Mouse (Mus musculus) regulatory T cell (primary cell): Measurements from ENCODE around the gene Kcnma1.

Experiments
- in situ Hi-C: fragments of 300-600 bp; cut with MboI, MseI; formaldehyde crosslinking; loops from one replicate; pipeline ENCODE4 v1.15.1; 2025; ENCODE audit warnings: high pct_unique_total_duplicates

Gene Kcnma1

DNA sequence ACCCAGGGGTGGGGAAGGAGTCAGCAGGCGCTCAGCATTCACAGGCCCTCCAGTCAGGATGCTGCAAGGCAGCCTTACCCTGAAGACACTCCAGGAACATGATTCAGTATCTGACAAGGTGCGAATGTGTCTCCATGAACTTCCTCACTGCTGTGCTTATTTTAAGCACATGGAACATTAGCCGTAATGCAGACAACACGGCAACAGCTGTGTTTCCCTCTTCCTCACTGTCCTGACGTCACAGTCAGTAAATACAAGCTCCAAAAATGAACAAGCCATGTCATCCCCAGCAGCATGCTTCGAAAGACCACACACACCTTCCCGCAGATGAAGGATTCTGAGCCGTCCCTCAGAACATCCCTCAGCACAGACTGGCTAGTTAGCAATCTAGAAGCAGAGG lies 47.8 kb downstream of the Kcnma1 start:
- in situ Hi-C loops, result no loop called here

DNA sequence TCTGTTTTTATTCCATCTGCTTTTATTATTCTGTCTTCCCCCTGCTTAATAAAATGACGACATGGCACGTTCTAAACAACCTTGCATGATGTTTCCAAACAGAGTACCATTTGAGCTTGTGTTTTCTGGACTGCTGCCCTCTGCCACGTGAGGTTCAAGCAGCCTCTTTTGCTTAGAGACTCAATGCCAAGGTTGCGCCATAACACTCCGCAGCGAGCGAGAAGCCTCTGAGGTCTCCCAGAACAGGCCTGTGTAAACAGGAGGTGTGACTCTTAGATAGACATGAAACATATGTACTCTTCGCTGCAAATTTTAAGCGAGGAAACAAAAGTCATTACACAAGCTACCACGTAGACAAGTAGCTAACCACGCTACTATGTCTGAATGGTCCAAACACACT lies 55.2 kb downstream of the Kcnma1 start:
- in situ Hi-C loops, result no loop called here

DNA sequence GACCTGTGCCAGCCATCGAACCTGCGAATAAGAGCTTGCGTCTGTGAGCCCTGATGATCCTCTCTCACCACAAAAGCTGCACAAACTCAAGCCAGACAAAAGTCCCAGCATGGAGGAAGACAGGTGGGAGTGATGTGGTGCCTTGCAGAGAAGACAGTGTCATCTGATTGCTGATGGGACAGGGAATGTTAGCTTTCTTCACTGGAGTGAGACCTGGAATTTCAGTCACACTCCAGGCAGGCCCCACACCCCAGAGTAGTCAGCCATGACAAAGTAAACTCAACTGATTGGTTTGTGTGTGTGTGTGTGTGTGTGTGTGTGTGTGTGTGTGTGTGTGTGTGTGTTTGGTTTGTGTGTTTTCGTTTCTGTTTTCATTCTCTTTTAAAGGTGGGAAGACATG lies 57.0 kb downstream of the Kcnma1 start:
- in situ Hi-C loops, result no loop called here

DNA sequence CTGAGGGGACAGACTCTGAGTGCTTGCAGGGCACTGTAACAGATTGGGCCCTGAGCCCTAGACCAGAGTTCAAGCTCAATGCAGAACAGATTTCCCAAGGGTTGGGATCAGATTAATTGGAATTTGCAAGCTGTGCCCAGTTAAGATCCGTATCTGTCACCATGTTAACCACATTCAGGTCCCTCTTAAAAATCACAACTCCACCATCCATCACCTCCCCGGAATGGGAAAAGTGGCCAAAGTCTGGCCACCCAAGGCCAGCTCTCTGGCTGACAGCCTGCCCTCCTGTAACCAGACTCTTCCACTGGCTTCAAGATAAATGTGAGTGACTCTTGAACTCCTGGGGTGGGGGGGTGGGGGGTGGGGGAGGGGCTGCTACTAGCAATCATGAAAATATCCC lies 70.4 kb downstream of the Kcnma1 start:
- in situ Hi-C loops, result no loop called here

DNA sequence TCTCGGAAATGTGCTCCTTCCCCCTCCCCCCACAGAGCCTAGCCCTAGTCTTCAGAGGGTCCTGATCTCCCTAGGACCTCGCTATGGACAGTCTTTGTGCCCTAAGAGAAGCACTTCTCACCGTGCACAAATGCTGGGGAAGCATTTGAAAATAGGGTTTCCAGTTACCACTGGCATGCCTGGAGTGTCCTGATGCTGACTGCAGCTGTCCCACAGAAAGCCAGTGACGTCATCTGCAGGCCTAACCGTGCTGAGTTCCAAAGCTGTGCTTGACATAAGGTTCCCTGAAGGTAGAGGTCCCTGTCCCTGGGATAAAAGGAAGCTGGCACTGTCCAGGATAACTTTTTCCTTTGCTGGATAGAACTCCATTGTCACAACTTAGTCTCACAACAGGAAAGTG lies 71.1 kb downstream of the Kcnma1 start:
- in situ Hi-C loops, result no loop called here

DNA sequence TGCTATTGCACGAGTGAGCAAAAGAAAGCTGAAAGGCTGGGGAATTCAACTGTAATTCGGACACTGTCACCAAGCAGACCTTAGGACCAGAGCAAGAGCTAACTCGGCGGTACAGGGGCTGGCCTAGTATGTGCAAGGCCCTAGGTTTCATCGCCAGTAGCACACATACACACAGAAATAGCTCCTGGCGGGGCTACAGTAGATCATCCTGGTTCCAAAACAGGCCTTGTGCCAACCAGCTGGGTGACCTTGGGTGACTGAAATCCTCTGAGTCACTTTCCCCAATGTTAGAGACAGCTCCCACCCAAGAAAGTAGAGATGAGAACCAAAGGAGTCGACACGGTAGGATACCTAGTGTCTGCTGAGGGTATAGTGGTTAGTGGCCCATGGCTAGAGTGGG lies 72.2 kb downstream of the Kcnma1 start:
- in situ Hi-C loops, result no loop called here

DNA sequence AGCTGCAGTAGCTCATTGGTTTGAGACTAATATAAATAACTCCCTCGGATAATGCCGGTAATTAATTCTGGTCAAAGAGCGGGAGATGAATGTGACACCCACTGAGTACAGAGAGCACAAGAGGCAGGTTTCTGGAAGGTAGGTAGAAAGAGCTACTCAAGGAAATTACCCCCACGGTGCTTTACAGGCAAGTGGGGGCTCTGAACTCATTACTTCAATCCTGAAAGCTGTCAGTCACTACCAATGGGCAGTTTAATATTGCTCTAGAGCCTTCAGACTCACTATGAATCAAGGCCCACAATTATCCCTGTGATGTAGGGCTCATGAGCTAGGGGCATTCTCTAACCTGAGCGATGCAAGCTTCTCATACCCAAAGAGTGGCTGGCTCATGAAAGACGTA lies 79.3 kb downstream of the Kcnma1 start:
- in situ Hi-C loops, result no loop called here

DNA sequence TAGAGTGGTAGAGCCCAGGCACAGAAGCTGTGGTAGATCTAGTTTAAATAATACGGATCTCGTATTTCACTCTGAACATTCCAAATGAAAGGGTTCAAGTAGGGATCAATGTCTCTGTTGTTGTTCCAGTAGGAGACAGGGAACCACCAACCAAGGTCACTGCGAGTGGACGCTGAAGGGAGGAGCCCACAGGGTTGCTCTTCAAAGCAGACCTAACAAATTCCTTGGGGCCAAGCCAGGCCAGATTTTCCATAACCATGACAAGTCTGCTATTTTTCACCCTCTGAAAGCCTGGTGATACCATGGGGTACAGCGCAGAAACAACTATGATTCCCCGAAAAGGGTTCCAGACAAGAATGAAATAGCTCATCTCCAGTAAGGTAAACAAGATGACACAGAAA lies 82.6 kb downstream of the Kcnma1 start:
- in situ Hi-C loops, result no loop called here

DNA sequence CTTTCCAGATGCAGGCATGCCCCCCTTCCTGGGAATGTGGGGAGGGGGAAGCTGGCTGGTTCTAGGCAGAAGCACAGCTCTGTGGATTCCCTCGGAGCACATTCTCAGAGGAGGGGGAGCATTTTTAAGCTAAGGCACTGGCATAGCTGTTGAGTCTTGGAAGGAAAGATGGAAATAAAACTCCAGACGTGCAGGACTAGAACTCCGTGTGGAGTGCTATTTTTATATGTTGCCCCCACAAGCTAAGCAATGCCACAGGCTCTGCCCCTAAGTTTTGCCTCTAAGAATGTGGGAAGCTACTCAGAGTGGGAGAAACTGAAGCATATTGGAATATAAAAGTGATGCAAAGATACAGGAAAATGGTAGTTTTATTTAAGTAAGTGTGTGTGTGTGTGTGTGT lies 85.1 kb downstream of the Kcnma1 start:
- in situ Hi-C loops, result no loop called here

DNA sequence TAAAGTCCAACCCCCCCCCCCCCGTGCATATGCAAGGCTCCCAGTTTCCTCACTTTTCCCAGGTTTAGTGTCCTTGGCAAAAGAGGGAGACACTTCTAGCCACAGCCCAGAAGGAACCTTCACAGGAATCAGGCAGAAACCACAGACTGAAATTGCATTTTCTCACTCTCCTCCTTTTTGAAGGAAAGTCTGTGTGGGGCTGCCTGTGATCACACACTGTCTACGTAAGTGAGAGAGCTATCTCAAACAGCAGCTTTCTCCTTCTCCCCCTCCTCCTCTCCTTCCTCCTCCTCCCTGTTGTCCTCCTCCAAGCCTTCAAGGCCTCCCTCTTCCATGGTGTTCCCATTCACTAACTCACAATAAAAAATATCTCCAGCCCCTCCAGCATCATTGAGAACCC lies 90.9 kb downstream of the Kcnma1 start:
- in situ Hi-C loops, result no loop called here

DNA sequence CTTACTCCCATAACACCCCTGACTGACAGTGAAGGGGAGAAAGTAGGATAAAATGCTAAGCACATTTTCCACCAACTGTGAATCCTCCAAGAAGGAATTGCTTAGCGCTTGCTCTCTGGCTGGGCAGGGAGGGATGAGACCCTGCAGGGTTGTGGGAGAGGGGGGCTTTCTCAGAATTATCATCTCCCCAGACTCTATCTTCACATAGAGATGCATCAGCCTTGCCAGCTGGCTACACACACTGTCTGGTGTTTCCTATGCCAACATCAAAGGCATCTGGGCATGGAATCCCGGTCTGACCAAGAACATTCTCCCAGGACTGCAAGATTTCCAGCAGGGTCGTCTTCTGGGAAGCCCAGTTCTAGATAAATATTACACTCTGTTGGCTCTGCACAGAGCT lies 91.5 kb downstream of the Kcnma1 start:
- in situ Hi-C loops, result no loop called here

DNA sequence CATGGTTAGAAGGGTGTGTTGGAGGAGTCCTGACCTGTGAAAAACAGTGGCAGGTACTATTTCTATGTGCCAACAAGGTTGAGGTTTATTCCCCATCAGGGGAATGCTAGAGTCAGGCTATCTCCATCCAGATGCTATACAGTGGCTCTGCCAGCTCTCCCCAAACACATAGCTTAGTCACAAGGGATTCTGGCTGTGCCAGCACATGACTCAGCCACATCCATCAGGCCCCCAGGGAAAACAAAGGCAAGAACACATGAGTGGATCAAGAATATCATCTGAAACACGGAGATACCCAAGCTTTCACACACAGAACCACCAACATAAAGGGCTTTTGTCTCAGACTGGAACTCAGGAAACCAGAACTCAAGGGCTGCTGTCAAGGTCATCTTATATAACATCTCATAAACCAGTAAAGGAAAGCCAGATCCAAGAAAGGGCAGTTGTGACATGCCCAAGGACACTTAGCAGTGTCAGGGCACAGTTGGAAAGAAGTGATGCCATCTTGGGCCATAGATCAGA lies 103.1 kb downstream of the Kcnma1 start:
- in situ Hi-C loops, result loop anchor here (10.0 kb wide), 1 partner anchor 1396 kb away; no protein-coding TSS in a partner anchor

DNA sequence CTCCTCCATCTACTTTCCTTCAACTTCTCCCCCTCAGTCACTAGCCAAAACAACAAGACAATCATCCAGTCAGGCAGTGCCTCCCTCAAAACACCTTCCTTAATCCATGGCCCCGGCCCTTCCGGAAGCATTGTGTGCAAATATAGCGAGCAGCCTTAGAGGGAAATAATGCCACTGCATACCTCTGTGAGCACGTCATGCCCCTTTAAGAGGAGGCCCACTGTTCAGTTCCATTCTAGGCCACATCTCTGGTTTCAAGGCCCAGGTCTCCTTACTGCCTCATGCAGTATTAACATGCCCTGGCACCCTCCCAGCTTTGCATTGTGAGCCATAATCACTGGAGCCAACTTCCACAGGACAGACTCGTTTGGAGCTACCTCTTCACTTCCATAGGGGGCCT lies 105.7 kb downstream of the Kcnma1 start:
- in situ Hi-C loops, result no loop called here

DNA sequence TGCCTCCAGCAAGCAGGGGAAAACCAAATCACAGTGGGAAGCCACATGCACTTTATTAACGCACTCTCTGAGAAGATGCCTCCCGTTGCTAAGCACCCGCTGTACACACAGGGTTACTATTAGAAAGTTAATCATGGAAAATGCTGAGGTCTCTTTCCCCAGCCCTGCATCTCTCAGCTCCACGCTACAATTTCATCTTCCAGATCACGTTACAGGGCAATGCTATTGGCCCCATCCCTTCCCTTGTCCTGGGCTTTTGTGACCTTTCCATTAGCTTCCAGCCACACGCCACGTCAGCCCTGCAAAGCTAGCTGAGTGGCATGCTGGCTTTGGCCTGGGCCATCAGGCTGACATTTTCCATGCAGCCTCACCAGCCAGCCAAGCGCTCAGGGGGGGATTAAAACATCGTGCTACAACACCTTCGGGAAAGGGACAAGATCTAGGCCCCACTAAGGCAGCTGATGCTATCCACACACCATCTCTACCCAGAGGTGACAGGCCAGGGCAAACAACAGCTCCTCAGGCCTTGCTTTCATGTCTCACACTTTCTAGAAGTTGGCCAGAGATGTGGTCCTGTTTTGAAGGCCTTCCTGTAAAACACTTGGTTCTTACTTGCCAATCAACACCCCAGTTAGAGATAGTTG lies 111.5 kb downstream of the Kcnma1 start:
- in situ Hi-C loops, result no loop called here

DNA sequence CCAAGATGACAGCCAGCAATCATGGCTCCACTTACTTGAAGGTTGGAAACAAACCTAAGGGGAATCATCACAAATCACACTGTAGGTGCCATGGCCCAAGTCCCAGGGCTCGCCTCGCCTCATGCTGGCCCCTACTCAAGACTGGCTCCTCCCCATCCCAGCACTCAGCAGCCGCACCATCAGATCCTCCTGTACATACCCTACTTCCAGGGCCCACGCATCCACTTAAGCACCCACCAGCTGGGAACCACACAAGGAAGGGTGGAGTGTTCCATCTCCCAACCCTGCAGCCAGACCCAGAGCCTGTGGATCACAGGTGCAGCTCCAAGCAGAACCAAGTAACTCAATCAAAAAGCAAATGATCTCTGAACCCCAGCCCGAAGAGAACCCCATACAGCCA lies 114.8 kb downstream of the Kcnma1 start:
- in situ Hi-C loops, result no loop called here

DNA sequence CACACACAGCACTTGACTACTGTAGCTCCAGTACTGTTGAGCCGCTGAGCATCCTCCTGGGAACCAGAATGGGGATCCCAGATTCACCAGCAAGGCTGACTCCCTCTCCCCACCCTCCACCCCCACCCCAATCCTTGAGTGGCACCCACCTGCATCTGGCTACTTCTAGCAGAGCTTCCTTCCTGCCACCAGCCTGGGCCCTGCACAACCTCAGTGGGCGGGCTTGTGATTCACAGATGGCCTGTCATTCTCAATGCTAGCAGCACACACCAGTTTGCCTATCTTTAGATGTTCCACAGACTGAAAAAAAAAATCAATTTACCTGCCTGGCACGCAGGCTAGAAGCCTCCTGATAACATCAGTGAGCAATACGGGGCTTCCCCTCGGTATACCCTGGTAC lies 116.5 kb downstream of the Kcnma1 start:
- in situ Hi-C loops, result no loop called here

DNA sequence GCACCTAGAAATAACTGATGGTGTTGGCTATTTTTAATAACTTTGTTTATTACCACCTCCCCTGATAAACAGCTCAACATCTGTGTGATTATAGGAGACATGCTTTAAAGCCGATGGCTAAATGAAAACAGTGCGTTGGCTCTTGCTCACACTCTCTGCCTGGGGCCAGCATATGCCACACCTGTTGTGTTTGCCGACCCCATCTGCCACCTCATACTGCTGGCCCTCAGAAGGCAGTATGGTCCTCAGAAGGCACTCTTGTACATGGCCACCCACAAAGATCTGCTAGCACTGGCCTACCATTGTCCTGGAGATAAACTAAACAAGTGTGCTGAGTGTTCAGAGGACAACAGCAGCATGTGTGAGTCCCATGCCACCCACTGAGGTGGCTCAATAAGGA lies 118.3 kb downstream of the Kcnma1 start:
- in situ Hi-C loops, result no loop called here

DNA sequence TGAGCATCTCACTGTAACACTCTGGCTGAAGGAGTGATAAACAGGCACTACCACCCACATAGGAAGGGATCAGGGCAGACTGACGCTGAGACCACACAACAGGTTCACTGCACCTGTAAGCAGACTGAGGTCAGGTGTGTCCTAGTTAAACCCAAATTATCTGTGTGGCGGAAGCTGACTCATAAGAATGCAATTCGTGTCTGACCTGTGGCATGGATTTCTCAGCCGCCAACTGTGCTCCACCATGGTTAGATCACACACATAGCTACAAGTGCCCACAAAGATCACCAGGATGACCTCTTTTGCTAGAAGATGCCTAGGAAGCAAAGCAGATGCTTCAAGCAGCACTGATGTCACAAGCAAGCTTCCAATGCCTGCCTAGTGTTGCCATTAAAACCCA lies 128.2 kb downstream of the Kcnma1 start:
- in situ Hi-C loops, result no loop called here

DNA sequence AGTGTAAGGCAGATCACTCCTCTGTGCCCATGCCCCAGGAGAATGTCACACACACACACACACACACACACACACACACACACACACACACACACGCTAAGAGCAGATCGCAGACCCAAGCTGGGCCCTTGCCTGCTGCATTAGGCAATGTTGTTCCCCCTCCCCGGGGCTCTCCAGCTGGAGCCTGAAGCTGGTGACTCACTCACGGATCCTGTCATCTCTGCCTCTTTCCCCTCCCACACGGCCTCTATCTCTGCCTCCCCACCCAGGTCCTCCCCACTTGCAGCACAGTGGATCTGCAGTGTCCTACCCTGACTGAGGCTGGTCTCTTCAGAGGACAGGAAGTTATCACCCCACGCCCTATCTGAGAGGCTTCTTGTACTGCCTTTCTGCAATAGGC lies 128.8 kb downstream of the Kcnma1 start:
- in situ Hi-C loops, result no loop called here

DNA sequence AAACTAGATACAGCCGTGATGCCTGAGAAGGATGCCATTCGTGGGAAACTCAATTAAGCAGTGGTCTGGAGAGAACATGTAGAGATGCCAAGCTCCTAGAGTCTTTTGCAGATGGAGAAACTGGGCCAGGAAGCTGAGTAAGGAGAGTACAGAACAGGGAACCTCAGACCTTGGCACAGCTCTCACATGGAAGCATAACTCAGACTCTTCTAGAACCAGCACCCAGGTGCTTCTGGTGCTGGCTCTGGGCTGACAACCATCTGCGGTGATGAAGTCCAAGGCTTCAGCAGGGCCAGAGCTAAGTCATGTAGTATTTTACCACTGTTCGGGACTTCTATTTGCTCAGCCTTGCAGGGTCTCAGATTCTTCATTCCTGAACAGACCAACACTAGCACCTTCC lies 129.2 kb downstream of the Kcnma1 start:
- in situ Hi-C loops, result no loop called here

DNA sequence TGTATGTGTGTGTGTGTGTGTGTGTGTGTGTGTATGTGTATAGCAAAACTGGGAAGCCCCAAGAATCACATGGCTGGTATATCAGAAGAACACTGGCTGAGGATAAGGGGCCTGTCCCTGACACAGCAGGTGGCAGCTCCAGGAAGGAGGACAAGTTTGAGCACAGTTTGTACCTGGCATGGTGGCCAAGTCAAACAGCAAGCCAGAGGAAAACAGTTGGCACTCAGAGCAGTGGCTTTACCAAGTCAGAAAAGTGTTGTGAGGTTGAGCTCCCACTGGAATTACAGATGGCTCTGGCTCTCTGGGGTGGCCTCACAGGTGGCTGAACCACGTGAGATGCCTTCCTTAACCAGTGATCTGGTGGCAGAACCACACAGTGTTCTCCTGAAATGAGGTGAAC lies 132.3 kb downstream of the Kcnma1 start:
- in situ Hi-C loops, result no loop called here

DNA sequence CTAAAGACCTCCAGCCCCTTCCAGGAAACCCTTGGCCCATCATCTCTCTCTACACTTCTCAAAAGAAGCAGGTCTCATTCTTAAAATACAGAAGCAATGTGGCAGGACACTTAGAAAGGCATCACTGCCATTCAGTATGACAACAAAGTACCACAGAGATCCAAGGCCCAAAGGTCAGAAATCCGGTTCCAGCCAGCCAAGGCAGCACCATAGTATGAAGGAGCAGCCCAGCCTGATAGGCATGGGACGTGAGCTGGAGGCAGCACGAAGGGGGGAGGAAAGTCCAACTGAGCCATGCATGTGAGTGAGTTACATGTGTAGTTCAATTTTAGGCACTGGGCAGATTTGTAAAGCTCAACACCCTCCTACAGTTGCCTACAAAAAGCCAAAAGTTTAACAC lies 135.0 kb downstream of the Kcnma1 start:
- in situ Hi-C loops, result no loop called here

DNA sequence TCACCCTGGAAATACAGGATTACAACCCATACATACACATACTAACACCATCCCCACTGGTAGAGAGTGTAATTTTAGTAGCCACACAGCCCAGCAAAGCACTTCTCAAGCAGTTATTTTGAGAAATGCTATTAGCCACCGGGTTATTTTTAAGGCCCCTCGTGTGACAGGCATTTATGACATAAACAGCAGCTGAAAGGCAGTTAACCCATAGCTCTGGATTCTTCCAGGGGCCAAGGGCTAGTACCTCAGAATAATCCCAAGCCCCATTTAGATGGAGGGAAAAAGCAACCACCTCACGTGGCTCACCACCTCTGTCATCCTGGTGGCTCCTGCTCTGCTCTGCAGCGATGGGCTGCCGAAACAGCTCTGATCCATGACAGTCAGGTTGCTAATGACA lies 136.7 kb downstream of the Kcnma1 start:
- in situ Hi-C loops, result no loop called here

DNA sequence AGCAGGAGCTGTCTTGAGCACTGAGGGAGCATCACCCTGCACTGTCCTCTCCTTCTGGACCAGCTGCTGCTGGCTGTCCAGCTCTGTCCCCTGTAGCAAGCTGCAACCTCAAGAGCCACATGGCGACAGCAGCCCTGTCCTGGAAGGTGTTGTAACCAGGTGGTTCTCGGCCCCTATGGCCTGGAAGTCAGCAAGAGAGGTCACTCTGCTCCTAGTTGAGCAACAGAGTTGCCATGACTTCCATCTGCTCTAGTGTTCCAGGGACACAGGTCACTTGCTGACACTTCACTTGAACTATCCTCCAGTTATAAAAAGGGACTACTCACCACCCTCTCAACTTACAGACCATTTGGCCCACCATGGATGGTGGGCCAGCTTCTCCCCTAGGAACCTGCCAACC lies 139.7 kb downstream of the Kcnma1 start:
- in situ Hi-C loops, result no loop called here
